Comparison of ENCODE assay signal across 7 mouse cellular contexts in genomic region chr7:116236608-116237007, GRCm38 (mm10).
DNase-seq lines count a peak whose midpoint lies in the region; ATAC-seq and TF ChIP-seq lines count a peak whose summit lies in the region.

No protein-coding gene starts in this region.

- no peaks in the 10 kb centered on the region for H3K9me3 ChIP-seq in lung, embryonic 14.5 days (ENCODE audit: low read depth, low read length)
- no peaks in the 10 kb centered on the region for H3K9me3 ChIP-seq in hindbrain, embryonic 10.5 days
- H3K9me3 ChIP-seq in liver, embryonic 12.5 days (replicated peaks) = no peaks in the 10 kb centered on the region
- H3K9me3 ChIP-seq in stomach, embryonic 15.5 days = no peaks in the 10 kb centered on the region

- peaks cover 15% of the 10 kb centered on the region for H3K27me3 ChIP-seq in lung, embryonic 14.5 days (ENCODE audit: insufficient read depth, low read length)
- peaks cover 34% of the 10 kb centered on the region for H3K27me3 ChIP-seq in hindbrain, embryonic 10.5 days (ENCODE audit: insufficient read depth, poor library complexity, severe bottlenecking)
- H3K27me3 ChIP-seq in liver, embryonic 12.5 days (replicated peaks) = peaks cover 60% of the 10 kb centered on the region
- no peaks in the 10 kb centered on the region for H3K27me3 ChIP-seq in stomach, embryonic 15.5 days (replicated peaks)

- H3K4me2 ChIP-seq in lung, embryonic 14.5 days = peak overlapping the region; percentile 98
- peak overlapping the region; percentile 70 for H3K4me2 ChIP-seq in liver, embryonic 12.5 days
- peak overlapping the region; percentile 92 for H3K4me2 ChIP-seq in stomach, embryonic 15.5 days

- no peak for TF ChIP-seq CTCF in lung, embryonic 14.5 days (IDR thresholded peaks at IDR 0.05; ENCODE audit: low read depth)

- H3K36me3 ChIP-seq in lung, embryonic 14.5 days (ENCODE audit: insufficient read depth) = no peaks in the 10 kb centered on the region
- H3K36me3 ChIP-seq in hindbrain, embryonic 10.5 days = no peaks in the 10 kb centered on the region
- H3K36me3 ChIP-seq in liver, embryonic 12.5 days = no peaks in the 10 kb centered on the region
- H3K36me3 ChIP-seq in stomach, embryonic 15.5 days = no peaks in the 10 kb centered on the region

- H3K9ac ChIP-seq in lung, embryonic 14.5 days = 0 out of 2 replicates have a peak overlapping the region, but pooled peaks have one; percentile 55
- no peak overlapping the region for H3K9ac ChIP-seq in liver, embryonic 12.5 days
- H3K9ac ChIP-seq in stomach, embryonic 15.5 days = no peak overlapping the region

- no peak for ATAC-seq in lung, embryonic 14.5 days (ENCODE audit: insufficient read depth)
- no peak for ATAC-seq in liver, embryonic 12.5 days
- ATAC-seq in stomach, embryonic 15.5 days (ENCODE audit: insufficient read depth, low FRiP score, low read depth) = no peak

- peak overlapping the region; percentile 51 for H3K4me3 ChIP-seq in lung, embryonic 14.5 days (ENCODE audit: low read depth, low read length)
- peak overlapping the region; percentile 63 for H3K4me3 ChIP-seq in hindbrain, embryonic 10.5 days
- peak overlapping the region; percentile 47 for H3K4me3 ChIP-seq in liver, embryonic 12.5 days
- H3K4me3 ChIP-seq in stomach, embryonic 15.5 days (replicated peaks) = peak overlapping the region; percentile 42

- H3K4me1 ChIP-seq in lung, embryonic 14.5 days (ENCODE audit: insufficient read depth) = peaks cover 31% of the 10 kb centered on the region; the same call in 1 of the 2 replicates
- peaks cover 65% of the 10 kb centered on the region for H3K4me1 ChIP-seq in hindbrain, embryonic 10.5 days (replicated peaks)
- peaks cover 13% of the 10 kb centered on the region; the same call in 1 of the 2 replicates for H3K4me1 ChIP-seq in liver, embryonic 12.5 days
- peaks cover 27% of the 10 kb centered on the region for H3K4me1 ChIP-seq in stomach, embryonic 15.5 days

- 0 out of 2 replicates have a peak overlapping the region, but pooled peaks have one; percentile 26 for H3K27ac ChIP-seq in lung, embryonic 14.5 days (ENCODE audit: low read depth)
- H3K27ac ChIP-seq in hindbrain, embryonic 10.5 days = peak overlapping the region; percentile 83
- H3K27ac ChIP-seq in liver, embryonic 12.5 days = no peak overlapping the region
- no peak overlapping the region for H3K27ac ChIP-seq in stomach, embryonic 15.5 days

- 40% methylated on average over 8 of the region's 8 CpGs for WGBS in lung, embryonic 14.5 days
- 44% methylated on average over 8 of the region's 8 CpGs for WGBS in hindbrain, embryonic 10.5 days
- WGBS in liver, embryonic 12.5 days (ENCODE audit: insufficient replicate concordance) = 55% methylated on average over 8 of the region's 8 CpGs
- 46% methylated on average over 8 of the region's 8 CpGs for WGBS in stomach, embryonic 15.5 days

- peak; percentile 24 for DNase-seq in lung, embryonic 14.5 days
- no peak for DNase-seq in lung, postnatal 4 days
- no peak for DNase-seq in hindbrain, embryonic 10.5 days (ENCODE audit: low spot score)
- no peak for DNase-seq in gastrocnemius, adult 18-20 months (ENCODE audit: low spot score)
- no peak for DNase-seq in layer of hippocampus, postnatal 36 days

Comparison
In these comparisons a context has a peak if more than half of its experiments do, and no peak if none do; other contexts are left out.
1. H3K27ac ChIP-seq: peak in lung, embryonic 14.5 days (single experiment) and hindbrain, embryonic 10.5 days (single experiment); none in liver, embryonic 12.5 days (single experiment) and stomach, embryonic 15.5 days (single experiment).
2. Peak in every context shown above with its lines, with median percentiles within 50 percentile points of each other: H3K4me2 ChIP-seq and H3K4me3 ChIP-seq.